Mouse (Mus musculus) heart, postnatal 0 days (tissue): ENCODE measurements around the gene Eef1g. TPM values are rescaled to one million over a fixed set of nuclear protein-coding genes. Genes with fewer than 3 reads are reported as not detected.

ENCODE experiments used
- ATAC-seq: fragments of 200-750 bp; cut with Nextera tagmentation; 2 replicates; pipeline ENCODE4 v1.8.0; 2017; ENCODE audit warnings: low read depth, moderate number of reproducible peaks, moderate library complexity; ENCODE audit not compliant: insufficient read depth
- DNase-seq: peaks from one replicate; pipeline ENCODE4 v3.0.0-alpha.2; 2016; ENCODE audit warnings: low spot score
- H3K27ac ChIP-seq: fragments of 300-500 bp; sonication (generic); 2 replicates; pipeline ENCODE4 v1.5.1; 2014; ENCODE audit warnings: low read depth, mild to moderate bottlenecking
- H3K27me3 ChIP-seq: fragments of 300-500 bp; sonication (generic); 2 replicates; pipeline ENCODE4 v1.6.1; 2014; ENCODE audit warnings: low read length, mixed read lengths; ENCODE audit not compliant: control insufficient read depth, insufficient read depth
- H3K36me3 ChIP-seq: fragments of 300-500 bp; sonication (generic); replicated peaks from 2 replicates; pipeline ENCODE4 v1.6.1; 2014; ENCODE audit warnings: low read length, mixed read lengths; ENCODE audit not compliant: control insufficient read depth, insufficient read depth
- H3K4me1 ChIP-seq: fragments of 300-500 bp; sonication (generic); 2 replicates; pipeline ENCODE4 v1.6.1; 2014; ENCODE audit warnings: antibody characterized with exemption; ENCODE audit not compliant: control insufficient read depth, insufficient read depth
- H3K4me2 ChIP-seq: fragments of 300-500 bp; sonication (generic); 2 replicates; pipeline ENCODE4 v1.6.1; 2014; ENCODE audit warnings: low read depth, mild to moderate bottlenecking, low read length, moderate library complexity
- H3K4me3 ChIP-seq: fragments of 300-500 bp; sonication (generic); 2 replicates; pipeline ENCODE4 v1.5.1; 2014; ENCODE audit warnings: low read depth, low read length
- H3K9ac ChIP-seq: fragments of 300-500 bp; sonication (generic); replicated peaks from 2 replicates; pipeline ENCODE4 v1.6.1; 2014; ENCODE audit warnings: low read depth, low read length, mixed read lengths
- H3K9me3 ChIP-seq: fragments of 300-500 bp; sonication (generic); replicated peaks from 2 replicates; pipeline ENCODE4 v1.6.1; 2016; ENCODE audit warnings: low read length; ENCODE audit not compliant: control insufficient read depth
- CTCF ChIP-seq: IDR thresholded peaks from 2 replicates; pipeline ENCODE4 v1.5.1; 2016; ENCODE audit warnings: antibody characterized with exemption, control low read depth, low read depth
- EP300 ChIP-seq: IDR thresholded peaks from 2 replicates; pipeline ENCODE4 v1.6.1; 2016; ENCODE audit warnings: antibody characterized with exemption, low read depth
- WGBS: fragments of 180-500 bp; shearing (Covaris S2); extraction: QIAGEN DNeasy Blood & Tissue Kit; methylation state at CpG from one replicate; pipeline ENCODE4 v1.1.7; 2014; 5-methylcytosine and 5-hydroxymethylcytosine counted together
- polyA plus RNA-seq: library from polyadenylated mRNA; unstranded; fragments of >200 nt; fragmentation: Nextera tagmentation; extraction: Ambion mirVana; gene quantifications from 2 replicates; pipeline ENCODE4 v1.2.1, GENCODE M21; 2015
- total RNA-seq: library from RNA; depleted of rRNA; stranded (reverse); fragments of >200 nt; gene quantifications from 2 replicates; pipeline ENCODE4 v1.2.3, GENCODE M21; 2014; ENCODE audit warnings: low replicate concordance; rRNA removed

Eef1g gene
- total RNA-seq (407 and 439 TPM in 2 replicates), polyA plus RNA-seq (172 and 173 TPM in 2 replicates)

- TF ChIP-seq CTCF (no peak), EP300 (0 out of 2 replicates have a peak, but pooled peaks have one; percentile 79)
- Histone ChIP-seq H3K27me3 (no peaks in the 10 kb centered on the region), H3K4me1 (peaks cover 15% of the 10 kb centered on the region), H3K9me3 (no peaks in the 10 kb centered on the region), H3K36me3 (peaks cover 70% of the 10 kb centered on the region), H3K4me3 (peak within 1 kb of the TSS; percentile 82), H3K9ac (peak within 1 kb of the TSS; percentile 87), H3K4me2 (peak within 1 kb of the TSS; percentile 94), H3K27ac (peak within 1 kb of the TSS; percentile 96)
- under 1% methylated on average over 52 of the region's 52 CpGs for WGBS
- ATAC-seq (peak; percentile 99), DNase-seq (peak; percentile 100)
These were observed at the start of gene Eef1g for GRCm38 (mm10) chr19:8966590-8967372. Gene Eef1g (plus strand): TSS chr19:8967041.

GRCm38 (mm10) chr19:8919000-8919399 lies 47.8 kb upstream of the Eef1g start:
- Histone ChIP-seq H3K4me1 (peaks cover 15% of the 10 kb centered on the region), H3K36me3 (peaks cover 42% of the 10 kb centered on the region), H3K27me3 (no peaks in the 10 kb centered on the region), H3K4me2 (no peak overlapping the region), H3K9ac (no peak overlapping the region), H3K9me3 (no peaks in the 10 kb centered on the region), H3K4me3 (no peak overlapping the region), H3K27ac (no peak overlapping the region)
- TF ChIP-seq CTCF (no peak), EP300 (no peak)
- 89% methylated on average over 3 of the region's 3 CpGs for WGBS
- no peak for DNase-seq
- ATAC-seq, result no peak

GRCm38 (mm10) chr19:8919684-8920072 lies 47.2 kb upstream of the Eef1g start:
- Histone ChIP-seq H3K9me3 (no peaks in the 10 kb centered on the region), H3K27ac (peak overlapping the region; percentile 87), H3K4me2 (peak overlapping the region; percentile 90), H3K4me3 (peak overlapping the region; percentile 75), H3K27me3 (no peaks in the 10 kb centered on the region), H3K36me3 (peaks cover 36% of the 10 kb centered on the region), H3K9ac (peak overlapping the region; percentile 81; the same call in 1 of the 2 replicates), H3K4me1 (peaks cover 15% of the 10 kb centered on the region)
- DNase-seq (no peak), ATAC-seq (no peak)
- no peak for TF ChIP-seq EP300
- no peak for TF ChIP-seq CTCF
- WGBS, result 54% methylated on average over 6 of the region's 6 CpGs

- 2% methylated on average over 49 of the region's 50 CpGs for WGBS
- Histone ChIP-seq H3K36me3 (peaks cover 30% of the 10 kb centered on the region), H3K9me3 (no peaks in the 10 kb centered on the region), H3K4me3 (peak within 1 kb of the TSS; percentile 75), H3K9ac (peak within 1 kb of the TSS; percentile 81), H3K4me2 (peak within 1 kb of the TSS; percentile 90), H3K4me1 (peaks cover 15% of the 10 kb centered on the region), H3K27me3 (no peaks in the 10 kb centered on the region), H3K27ac (peak within 1 kb of the TSS; percentile 87)
- peak; percentile 92 for DNase-seq
- TF ChIP-seq EP300, result no peak
- peak; percentile 97 for ATAC-seq
These were observed 46.6 kb upstream of the Eef1g start, which contains the start of gene B3gat3 for GRCm38 (mm10) chr19:8920073-8920736. Gene B3gat3 (plus strand): TSS chr19:8920374.

GRCm38 (mm10) chr19:8920836-8921291 lies 46.0 kb upstream of the Eef1g start:
- ATAC-seq, result no peak

More at GRCm38 (mm10) chr19:8920836-8921291, 46.0 kb upstream of the Eef1g start:
- Histone ChIP-seq H3K4me1 (peaks cover 15% of the 10 kb centered on the region), H3K27ac (peak overlapping the region; percentile 87), H3K9me3 (no peaks in the 10 kb centered on the region), H3K9ac (peak overlapping the region; percentile 81), H3K36me3 (peaks cover 28% of the 10 kb centered on the region), H3K27me3 (no peaks in the 10 kb centered on the region), H3K4me3 (peak overlapping the region; percentile 75), H3K4me2 (peak overlapping the region; percentile 90)
- peak; percentile 55 for DNase-seq
- 3% methylated on average over 6 of the region's 6 CpGs for WGBS
- TF ChIP-seq CTCF (no peak), EP300 (no peak)
